Mouse (Mus musculus) liver, embryonic 16.5 days (tissue): ENCODE data around the gene Lrrc58. TPM values are rescaled to one million over a fixed set of nuclear protein-coding genes. Genes with fewer than 3 reads are reported as not detected.

ENCODE experiments used
- ATAC-seq: fragments of 200-750 bp; cut with Nextera tagmentation; 2 replicates; pipeline ENCODE4 v1.8.0; 2017; ENCODE audit warnings: low read depth, mild to moderate bottlenecking, moderate number of reproducible peaks, moderate library complexity
- H3K27ac ChIP-seq: fragments of 300-500 bp; sonication (generic); 2 replicates; pipeline ENCODE4 v1.5.1; 2014; ENCODE audit warnings: mild to moderate bottlenecking, low read length
- H3K27me3 ChIP-seq: fragments of 300-500 bp; sonication (generic); 2 replicates; pipeline ENCODE4 v1.6.1; 2014; ENCODE audit warnings: low read depth, low read length, mixed read lengths; ENCODE audit not compliant: control insufficient read depth, insufficient read depth
- H3K36me3 ChIP-seq: fragments of 300-500 bp; sonication (generic); 2 replicates; pipeline ENCODE4 v1.6.1; 2014; ENCODE audit warnings: mild to moderate bottlenecking; ENCODE audit not compliant: control insufficient read depth, insufficient read depth
- H3K4me1 ChIP-seq: fragments of 300-500 bp; sonication (generic); 2 replicates; pipeline ENCODE4 v1.6.1; 2014; ENCODE audit warnings: low read depth, low read length, mixed read lengths; ENCODE audit not compliant: control insufficient read depth
- H3K4me2 ChIP-seq: fragments of 300-500 bp; sonication (generic); 2 replicates; pipeline ENCODE4 v1.6.1; 2014; ENCODE audit warnings: low read depth, low read length, mixed read lengths
- H3K4me3 ChIP-seq: fragments of 300-500 bp; sonication (generic); 2 replicates; pipeline ENCODE4 v1.5.1; 2014; ENCODE audit warnings: low read depth, mild to moderate bottlenecking, low read length
- H3K9ac ChIP-seq: fragments of 300-500 bp; sonication (generic); 2 replicates; pipeline ENCODE4 v1.6.1; 2014; ENCODE audit warnings: low read depth, low read length
- H3K9me3 ChIP-seq: fragments of 300-500 bp; sonication (generic); replicated peaks from 2 replicates; pipeline ENCODE4 v1.6.1; 2016; ENCODE audit warnings: low read length; ENCODE audit not compliant: control insufficient read depth
- WGBS: fragments of 180-500 bp; shearing (Covaris S2); extraction: QIAGEN DNeasy Blood & Tissue Kit; methylation state at CpG from one replicate; pipeline ENCODE4 v1.1.7; 2014; ENCODE audit not compliant: insufficient replicate concordance; 5-methylcytosine and 5-hydroxymethylcytosine counted together
- polyA plus RNA-seq: library from polyadenylated mRNA; unstranded; fragments of >200 nt; fragmentation: Nextera tagmentation; extraction: Ambion mirVana; gene quantifications from 2 replicates; pipeline ENCODE4 v1.2.1, GENCODE M21; 2015

The Lrrc58 gene
- polyA plus RNA-seq: 11.2 and 11.3 TPM in 2 replicates

GRCm38 (mm10) chr16:37867791-37868505 is at the start of gene Lrrc58:
TSS of gene Lrrc58 (plus strand) at chr16:37868389.
- Histone ChIP-seq H3K36me3 (no peaks in the 10 kb centered on the region), H3K4me3 (peak within 1 kb of the TSS; percentile 82), H3K9ac (peak within 1 kb of the TSS; percentile 80), H3K27ac (peak within 1 kb of the TSS; percentile 88), H3K4me2 (peak within 1 kb of the TSS; percentile 78), H3K27me3 (no peaks in the 10 kb centered on the region), H3K4me1 (peaks cover 12% of the 10 kb centered on the region), H3K9me3 (no peaks in the 10 kb centered on the region)
- WGBS: 1% methylated on average over 78 of the region's 86 CpGs
- peak; percentile 86 for ATAC-seq

GRCm38 (mm10) chr16:37823949-37824348 is 44.2 kb upstream of the Lrrc58 start:
- ATAC-seq: no peak
- no peaks in the 10 kb centered on the region for H3K9me3 ChIP-seq
- 69% methylated on average over 5 of the region's 5 CpGs for WGBS

GRCm38 (mm10) chr16:37824778-37825505 is 43.2 kb upstream of the Lrrc58 start:
- Histone ChIP-seq H3K27ac (no peak overlapping the region), H3K27me3 (no peaks in the 10 kb centered on the region), H3K9me3 (no peaks in the 10 kb centered on the region), H3K9ac (no peak overlapping the region), H3K4me2 (no peak overlapping the region), H3K4me3 (no peak overlapping the region), H3K4me1 (no peaks in the 10 kb centered on the region), H3K36me3 (no peaks in the 10 kb centered on the region)
- ATAC-seq: no peak
- WGBS: 70% methylated on average over 12 of the region's 12 CpGs

More at GRCm38 (mm10) chr16:37823949-37824348, 44.2 kb upstream of the Lrrc58 start:
- Histone ChIP-seq H3K27me3 (no peaks in the 10 kb centered on the region), H3K36me3 (no peaks in the 10 kb centered on the region), H3K4me2 (no peak overlapping the region), H3K9ac (no peak overlapping the region), H3K27ac (no peak overlapping the region), H3K4me1 (no peaks in the 10 kb centered on the region), H3K4me3 (no peak overlapping the region)

- WGBS: 83% methylated on average over 3 of the region's 3 CpGs
- no peaks in the 10 kb centered on the region for H3K4me1 ChIP-seq
- H3K4me2 ChIP-seq: no peak overlapping the region
- no peak for ATAC-seq
- no peaks in the 10 kb centered on the region for H3K27me3 ChIP-seq
- H3K9ac ChIP-seq: no peak overlapping the region
- H3K36me3 ChIP-seq: no peaks in the 10 kb centered on the region
- no peak overlapping the region for H3K4me3 ChIP-seq
- H3K9me3 ChIP-seq: no peaks in the 10 kb centered on the region
- H3K27ac ChIP-seq: no peak overlapping the region
Measured at GRCm38 (mm10) chr16:37826286-37826685, 41.9 kb upstream of the Lrrc58 start.

GRCm38 (mm10) chr16:37831041-37831440 is 37.1 kb upstream of the Lrrc58 start:
- H3K36me3 ChIP-seq: no peaks in the 10 kb centered on the region
- no peaks in the 10 kb centered on the region for H3K27me3 ChIP-seq

GRCm38 (mm10) chr16:37837571-37837970 is 30.6 kb upstream of the Lrrc58 start:
- H3K36me3 ChIP-seq: no peaks in the 10 kb centered on the region
- H3K27me3 ChIP-seq: no peaks in the 10 kb centered on the region
- H3K9ac ChIP-seq: no peak overlapping the region
- H3K4me1 ChIP-seq: peaks cover 2% of the 10 kb centered on the region; the same call in 1 of the 2 replicates
- ATAC-seq: no peak
- no peak overlapping the region for H3K4me2 ChIP-seq
- WGBS: 43% methylated on average over 3 of the region's 3 CpGs
- H3K4me3 ChIP-seq: no peak overlapping the region
- no peaks in the 10 kb centered on the region for H3K9me3 ChIP-seq
- H3K27ac ChIP-seq: no peak overlapping the region

More at GRCm38 (mm10) chr16:37831041-37831440, 37.1 kb upstream of the Lrrc58 start:
- ATAC-seq: no peak
- WGBS: 61% methylated on average over 7 of the region's 7 CpGs
- no peak overlapping the region for H3K4me3 ChIP-seq
- no peak overlapping the region for H3K9ac ChIP-seq
- H3K4me1 ChIP-seq: peaks cover 2% of the 10 kb centered on the region; the same call in 1 of the 2 replicates
- no peak overlapping the region for H3K27ac ChIP-seq
- no peak overlapping the region for H3K4me2 ChIP-seq
- no peaks in the 10 kb centered on the region for H3K9me3 ChIP-seq

GRCm38 (mm10) chr16:37842439-37842838 is 25.8 kb upstream of the Lrrc58 start:
- H3K9ac ChIP-seq: no peak overlapping the region
- no peak overlapping the region for H3K4me3 ChIP-seq
- H3K4me1 ChIP-seq: no peaks in the 10 kb centered on the region; the same call in 1 of the 2 replicates
- no peaks in the 10 kb centered on the region for H3K9me3 ChIP-seq
- H3K36me3 ChIP-seq: no peaks in the 10 kb centered on the region
- no peaks in the 10 kb centered on the region for H3K27me3 ChIP-seq
- H3K4me2 ChIP-seq: no peak overlapping the region
- H3K27ac ChIP-seq: no peak overlapping the region
- no peak for ATAC-seq
- 69% methylated on average over 2 of the region's 2 CpGs for WGBS

- Histone ChIP-seq H3K9me3 (no peaks in the 10 kb centered on the region), H3K4me3 (no peak overlapping the region), H3K27me3 (no peaks in the 10 kb centered on the region), H3K36me3 (no peaks in the 10 kb centered on the region), H3K4me1 (no peaks in the 10 kb centered on the region; the same call in 1 of the 2 replicates), H3K4me2 (no peak overlapping the region), H3K9ac (no peak overlapping the region), H3K27ac (no peak overlapping the region)
- ATAC-seq: no peak
- WGBS: 60% methylated on average over 12 of the region's 12 CpGs
Measured at GRCm38 (mm10) chr16:37843740-37844139, 24.4 kb upstream of the Lrrc58 start.
